Mouse (Mus musculus): ENCODE data around the gene Enpp7. TPM values are rescaled to one million over a fixed set of nuclear protein-coding genes. Genes with fewer than 3 reads are reported as not detected.

The Enpp7 gene
- polyA plus RNA-seq, 1 experiment from 2014 or later: not detected

- no peak for ATAC-seq (ENCODE audit: insufficient number of reproducible peaks, insufficient read depth, low FRiP score, low TSS enrichment)
- Histone ChIP-seq H3K4me3 (no peak overlapping the region), H3K27ac (no peak overlapping the region), H3K4me2 (replicated peaks) (no peak overlapping the region), H3K9ac (no peak overlapping the region), H3K27me3 (peaks cover 15% of the 10 kb centered on the region; the same call in 1 of the 2 replicates), H3K36me3 (no peaks in the 10 kb centered on the region), H3K4me1 (no peaks in the 10 kb centered on the region), H3K9me3 (no peaks in the 10 kb centered on the region)
- 44% methylated on average over 18 of the region's 18 CpGs for WGBS
Observed at GRCm38 (mm10) chr11:118972431-118973377, 15.3 kb upstream of the Enpp7 start.

- Histone ChIP-seq H3K9me3 (no peaks in the 10 kb centered on the region), H3K4me3 (no peak overlapping the region), H3K36me3 (no peaks in the 10 kb centered on the region), H3K9ac (no peak overlapping the region), H3K27ac (no peak overlapping the region), H3K4me1 (no peaks in the 10 kb centered on the region), H3K27me3 (peaks cover 17% of the 10 kb centered on the region; the same call in 1 of the 2 replicates), H3K4me2 (replicated peaks) (no peak overlapping the region)
- no peak for ATAC-seq (ENCODE audit: insufficient number of reproducible peaks, insufficient read depth, low FRiP score, low TSS enrichment)
- WGBS: 81% methylated on average over 7 of the region's 7 CpGs
Observed at GRCm38 (mm10) chr11:118974340-118974739, 13.6 kb upstream of the Enpp7 start.

- Histone ChIP-seq H3K4me1 (no peaks in the 10 kb centered on the region), H3K27ac (no peak overlapping the region), H3K9me3 (no peaks in the 10 kb centered on the region), H3K27me3 (peaks cover 17% of the 10 kb centered on the region; the same call in 1 of the 2 replicates), H3K9ac (no peak overlapping the region), H3K4me3 (no peak overlapping the region), H3K36me3 (no peaks in the 10 kb centered on the region), H3K4me2 (replicated peaks) (no peak overlapping the region)
- no peak for ATAC-seq (ENCODE audit: insufficient number of reproducible peaks, insufficient read depth, low FRiP score, low TSS enrichment)
- WGBS: 1% methylated on average over 10 of the region's 10 CpGs
Observed at GRCm38 (mm10) chr11:118975427-118975826, 12.6 kb upstream of the Enpp7 start.

- H3K27me3 ChIP-seq: peaks cover 17% of the 10 kb centered on the region; the same call in 1 of the 2 replicates
Observed at GRCm38 (mm10) chr11:118975917-118976316, 12.1 kb upstream of the Enpp7 start.

GRCm38 (mm10) chr11:118980388-118980787 is 7.6 kb upstream of the Enpp7 start:
- Histone ChIP-seq H3K27me3 (0 out of 2 replicates have a peak, but pooled peaks cover 7% of the 10 kb centered on the region), H3K36me3 (no peaks in the 10 kb centered on the region), H3K9ac (no peak overlapping the region), H3K4me1 (no peaks in the 10 kb centered on the region), H3K4me2 (replicated peaks) (no peak overlapping the region), H3K9me3 (no peaks in the 10 kb centered on the region), H3K27ac (no peak overlapping the region), H3K4me3 (no peak overlapping the region)
- WGBS: 79% methylated on average over 2 of the region's 2 CpGs
- no peak for ATAC-seq (ENCODE audit: insufficient number of reproducible peaks, insufficient read depth, low FRiP score, low TSS enrichment)

More at GRCm38 (mm10) chr11:118975917-118976316, 12.1 kb upstream of the Enpp7 start:
- Histone ChIP-seq H3K9me3 (no peaks in the 10 kb centered on the region), H3K36me3 (no peaks in the 10 kb centered on the region), H3K9ac (no peak overlapping the region), H3K27ac (no peak overlapping the region), H3K4me3 (no peak overlapping the region), H3K4me2 (replicated peaks) (no peak overlapping the region), H3K4me1 (no peaks in the 10 kb centered on the region)
- 14% methylated on average over 12 of the region's 12 CpGs for WGBS
- ATAC-seq (ENCODE audit: insufficient number of reproducible peaks, insufficient read depth, low FRiP score, low TSS enrichment): no peak

GRCm38 (mm10) chr11:118981012-118981776 is 6.8 kb upstream of the Enpp7 start:
- no peaks in the 10 kb centered on the region for H3K36me3 ChIP-seq
- 0 out of 2 replicates have a peak, but pooled peaks cover 5% of the 10 kb centered on the region for H3K27me3 ChIP-seq
- H3K9me3 ChIP-seq: no peaks in the 10 kb centered on the region
- no peak overlapping the region for H3K4me2 ChIP-seq (replicated peaks)
- H3K9ac ChIP-seq: no peak overlapping the region
- no peak overlapping the region for H3K4me3 ChIP-seq
- no peak overlapping the region for H3K27ac ChIP-seq
- no peak for ATAC-seq (ENCODE audit: insufficient number of reproducible peaks, insufficient read depth, low FRiP score, low TSS enrichment)
- no peaks in the 10 kb centered on the region for H3K4me1 ChIP-seq
- WGBS: 59% methylated on average over 18 of the region's 18 CpGs

GRCm38 (mm10) chr11:118982593-118983113 is 5.3 kb upstream of the Enpp7 start:
- no peak overlapping the region for H3K4me3 ChIP-seq
- H3K36me3 ChIP-seq: no peaks in the 10 kb centered on the region
- no peaks in the 10 kb centered on the region for H3K4me1 ChIP-seq
- WGBS: 55% methylated on average over 12 of the region's 12 CpGs
- no peak overlapping the region for H3K27ac ChIP-seq
- no peak for ATAC-seq (ENCODE audit: insufficient number of reproducible peaks, insufficient read depth, low FRiP score, low TSS enrichment)
- H3K4me2 ChIP-seq (replicated peaks): no peak overlapping the region
- no peak overlapping the region for H3K9ac ChIP-seq
- H3K27me3 ChIP-seq: 0 out of 2 replicates have a peak, but pooled peaks cover 7% of the 10 kb centered on the region
- no peaks in the 10 kb centered on the region for H3K9me3 ChIP-seq

- 31% methylated on average over 5 of the region's 5 CpGs for WGBS
- ATAC-seq (ENCODE audit: insufficient number of reproducible peaks, insufficient read depth, low FRiP score, low TSS enrichment): no peak
- no peaks in the 10 kb centered on the region for H3K36me3 ChIP-seq
- H3K27ac ChIP-seq: no peak overlapping the region
- no peaks in the 10 kb centered on the region for H3K9me3 ChIP-seq
- H3K4me1 ChIP-seq: no peaks in the 10 kb centered on the region
- no peak overlapping the region for H3K9ac ChIP-seq
- H3K27me3 ChIP-seq: 0 out of 2 replicates have a peak, but pooled peaks cover 5% of the 10 kb centered on the region
- H3K4me3 ChIP-seq: no peak overlapping the region
- H3K4me2 ChIP-seq (replicated peaks): no peak overlapping the region
Observed at GRCm38 (mm10) chr11:118985571-118985970, 2.4 kb upstream of the Enpp7 start.

GRCm38 (mm10) chr11:118992781-118993180 is 4.8 kb downstream of the Enpp7 start:
- no peaks in the 10 kb centered on the region for H3K36me3 ChIP-seq
- no peaks in the 10 kb centered on the region for H3K9me3 ChIP-seq
- H3K4me3 ChIP-seq: no peak overlapping the region
- peaks cover 7% of the 10 kb centered on the region; the same call in 1 of the 2 replicates for H3K27me3 ChIP-seq
- no peak overlapping the region for H3K27ac ChIP-seq
- no peak overlapping the region for H3K4me2 ChIP-seq (replicated peaks)
- ATAC-seq (ENCODE audit: insufficient number of reproducible peaks, insufficient read depth, low FRiP score, low TSS enrichment): no peak
- H3K9ac ChIP-seq: no peak overlapping the region
- WGBS: 64% methylated on average over 3 of the region's 3 CpGs
- 0 out of 2 replicates have a peak, but pooled peaks cover 3% of the 10 kb centered on the region for H3K4me1 ChIP-seq

GRCm38 (mm10) chr11:118995448-118995847 is 7.5 kb downstream of the Enpp7 start:
- H3K9ac ChIP-seq: no peak overlapping the region
- no peaks in the 10 kb centered on the region for H3K36me3 ChIP-seq
- H3K4me3 ChIP-seq: no peak overlapping the region
- no peak overlapping the region for H3K27ac ChIP-seq
- no peaks in the 10 kb centered on the region for H3K9me3 ChIP-seq
- no peak overlapping the region for H3K4me2 ChIP-seq (replicated peaks)
- peaks cover 20% of the 10 kb centered on the region for H3K27me3 ChIP-seq
- 30% methylated on average over 4 of the region's 4 CpGs for WGBS
- ATAC-seq (ENCODE audit: insufficient number of reproducible peaks, insufficient read depth, low FRiP score, low TSS enrichment): no peak
- peaks cover 19% of the 10 kb centered on the region for H3K4me1 ChIP-seq

- no peaks in the 10 kb centered on the region for H3K36me3 ChIP-seq
- no peak overlapping the region for H3K4me2 ChIP-seq (replicated peaks)
- H3K4me1 ChIP-seq: peaks cover 19% of the 10 kb centered on the region
- no peak overlapping the region for H3K9ac ChIP-seq
- no peak overlapping the region for H3K4me3 ChIP-seq
- peaks cover 20% of the 10 kb centered on the region for H3K27me3 ChIP-seq
- no peak for ATAC-seq (ENCODE audit: insufficient number of reproducible peaks, insufficient read depth, low FRiP score, low TSS enrichment)
- H3K27ac ChIP-seq: no peak overlapping the region
- 67% methylated on average over 3 of the region's 3 CpGs for WGBS
- H3K9me3 ChIP-seq: no peaks in the 10 kb centered on the region
Observed at GRCm38 (mm10) chr11:118997182-118997581, 9.2 kb downstream of the Enpp7 start.

All from embryonic facial prominence, embryonic 12.5 days (tissue).